Mouse (Mus musculus) embryonic facial prominence, embryonic 15.5 days (tissue): Measurements from ENCODE around the gene Pkd1. TPM values are rescaled to one million over a fixed set of nuclear protein-coding genes. Genes with fewer than 3 reads are reported as not detected.

ENCODE experiments used
- ATAC-seq: fragments of 200-750 bp; cut with Nextera tagmentation; 2 replicates; pipeline ENCODE4 v1.8.0; 2017; ENCODE audit warnings: low read depth, moderate TSS enrichment; ENCODE audit not compliant: insufficient number of reproducible peaks, low FRiP score, low TSS enrichment
- H3K27ac ChIP-seq: fragments of 300-500 bp; sonication (generic); replicated peaks from 2 replicates; pipeline ENCODE4 v1.5.1; 2015; ENCODE audit warnings: mild to moderate bottlenecking, inconsistent platforms
- H3K27me3 ChIP-seq: fragments of 300-500 bp; sonication (generic); 2 replicates; pipeline ENCODE4 v1.6.1; 2015; ENCODE audit warnings: inconsistent platforms
- H3K36me3 ChIP-seq: fragments of 300-500 bp; sonication (generic); 2 replicates; pipeline ENCODE4 v1.6.1; 2015; ENCODE audit warnings: mild to moderate bottlenecking, inconsistent platforms
- H3K4me1 ChIP-seq: fragments of 300-500 bp; sonication (generic); 2 replicates; pipeline ENCODE4 v1.6.1; 2015; ENCODE audit warnings: inconsistent platforms
- H3K4me2 ChIP-seq: fragments of 300-500 bp; sonication (generic); replicated peaks from 2 replicates; pipeline ENCODE4 v1.6.1; 2015; ENCODE audit warnings: mild to moderate bottlenecking, inconsistent platforms
- H3K4me3 ChIP-seq: fragments of 300-500 bp; sonication (generic); replicated peaks from 2 replicates; pipeline ENCODE4 v1.5.1; 2015; ENCODE audit warnings: mild to moderate bottlenecking, inconsistent platforms
- H3K9ac ChIP-seq: fragments of 300-500 bp; sonication (generic); 2 replicates; pipeline ENCODE4 v1.6.1; 2015; ENCODE audit warnings: inconsistent platforms
- H3K9me3 ChIP-seq: fragments of 300-500 bp; sonication (generic); replicated peaks from 2 replicates; pipeline ENCODE4 v1.6.1; 2016; ENCODE audit warnings: inconsistent platforms
- WGBS: fragments of 180-500 bp; shearing (Covaris S2); methylation state at CpG from one replicate; pipeline ENCODE4 v1.1.7; 2015; 5-methylcytosine and 5-hydroxymethylcytosine counted together
- polyA plus RNA-seq: library from polyadenylated mRNA; unstranded; fragments of >200 nt; fragmentation: Nextera tagmentation; extraction: Ambion mirVana; gene quantifications from 2 replicates; pipeline ENCODE4 v1.2.1, GENCODE M21; 2015

Pkd1 gene
- polyA plus RNA-seq, 1 experiment from 2014 or later: 32.6 TPM

- Histone ChIP-seq H3K4me2 (peak overlapping the region; percentile 66), H3K27ac (peak overlapping the region; percentile 92; the same call in 1 of the 2 replicates), H3K9me3 (no peaks in the 10 kb centered on the region), H3K4me1 (peaks cover 31% of the 10 kb centered on the region), H3K4me3 (peak overlapping the region; percentile 74), H3K27me3 (no peaks in the 10 kb centered on the region; the same call in 1 of the 2 replicates), H3K36me3 (no peaks in the 10 kb centered on the region), H3K9ac (peak overlapping the region; percentile 90)
- ATAC-seq: no peak
- WGBS: 47% methylated on average over 3 of the region's 3 CpGs
These were observed 1.4 kb downstream of the Pkd1 start for GRCm38 (mm10) chr17:24551050-24551444.

DNA sequence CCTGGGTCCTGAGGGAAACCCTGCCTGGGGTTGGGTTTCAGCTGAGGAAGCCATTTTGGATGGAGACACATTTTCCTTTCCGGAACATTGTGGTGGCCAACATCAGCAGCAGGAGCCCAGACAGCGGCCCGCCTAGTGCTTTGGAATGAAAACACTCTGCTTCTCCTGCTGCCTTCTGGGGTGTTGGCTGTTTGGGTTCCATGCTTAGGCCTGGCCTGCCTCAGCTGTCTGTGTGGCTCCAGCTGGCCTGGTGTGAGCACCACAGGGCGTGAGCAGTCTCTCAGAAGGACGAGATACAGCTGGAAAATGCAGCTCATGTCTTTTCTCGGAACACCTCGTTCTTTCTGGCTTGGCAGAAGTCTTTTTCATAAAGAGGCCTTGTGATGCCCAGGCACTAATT lies 7.5 kb downstream of the Pkd1 start:
- H3K4me1 ChIP-seq: peaks cover 41% of the 10 kb centered on the region
- H3K27me3 ChIP-seq: no peaks in the 10 kb centered on the region
- H3K27ac ChIP-seq: peak overlapping the region; percentile 88
- no peak for ATAC-seq
- no peak overlapping the region for H3K9ac ChIP-seq
- no peak overlapping the region for H3K4me2 ChIP-seq
- H3K36me3 ChIP-seq: no peaks in the 10 kb centered on the region
- WGBS: 80% methylated on average over 7 of the region's 7 CpGs
- H3K9me3 ChIP-seq: no peaks in the 10 kb centered on the region
- no peak overlapping the region for H3K4me3 ChIP-seq

- Histone ChIP-seq H3K4me1 (peaks cover 37% of the 10 kb centered on the region), H3K27ac (peak overlapping the region; percentile 88), H3K9ac (no peak overlapping the region), H3K9me3 (no peaks in the 10 kb centered on the region), H3K4me3 (no peak overlapping the region), H3K36me3 (no peaks in the 10 kb centered on the region), H3K27me3 (no peaks in the 10 kb centered on the region), H3K4me2 (peak overlapping the region; percentile 26)
- WGBS: 47% methylated on average over 4 of the region's 4 CpGs
- peak; percentile 76 for ATAC-seq
These were observed 9.0 kb downstream of the Pkd1 start for GRCm38 (mm10) chr17:24558600-24559099.

DNA sequence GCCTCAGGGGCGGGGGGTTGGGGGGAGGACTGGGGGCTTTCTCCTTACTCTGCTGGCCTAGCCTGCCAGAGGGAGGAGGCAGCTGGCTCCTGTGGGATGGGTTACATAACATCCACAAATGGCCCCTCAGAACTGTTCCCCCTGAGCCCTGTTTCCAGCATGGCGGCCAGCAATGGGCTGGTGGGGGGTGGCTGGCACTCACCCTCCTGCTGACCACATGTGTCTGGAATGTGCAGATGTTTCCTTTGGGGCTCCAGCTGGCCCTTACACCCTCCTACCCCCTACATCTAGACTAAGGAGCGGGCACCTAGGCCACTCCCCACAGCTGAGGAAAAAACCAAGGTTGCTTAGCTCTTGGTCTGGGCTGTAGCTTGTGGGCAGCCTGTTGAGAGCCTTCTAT lies 9.5 kb downstream of the Pkd1 start:
- peaks cover 37% of the 10 kb centered on the region for H3K4me1 ChIP-seq
- ATAC-seq: peak; percentile 75
- H3K4me2 ChIP-seq: peak overlapping the region; percentile 26
- H3K36me3 ChIP-seq: no peaks in the 10 kb centered on the region
- H3K4me3 ChIP-seq: no peak overlapping the region
- WGBS: 58% methylated on average over 3 of the region's 3 CpGs
- H3K27ac ChIP-seq: peak overlapping the region; percentile 88
- no peaks in the 10 kb centered on the region for H3K9me3 ChIP-seq
- no peak overlapping the region for H3K9ac ChIP-seq
- no peaks in the 10 kb centered on the region for H3K27me3 ChIP-seq

DNA sequence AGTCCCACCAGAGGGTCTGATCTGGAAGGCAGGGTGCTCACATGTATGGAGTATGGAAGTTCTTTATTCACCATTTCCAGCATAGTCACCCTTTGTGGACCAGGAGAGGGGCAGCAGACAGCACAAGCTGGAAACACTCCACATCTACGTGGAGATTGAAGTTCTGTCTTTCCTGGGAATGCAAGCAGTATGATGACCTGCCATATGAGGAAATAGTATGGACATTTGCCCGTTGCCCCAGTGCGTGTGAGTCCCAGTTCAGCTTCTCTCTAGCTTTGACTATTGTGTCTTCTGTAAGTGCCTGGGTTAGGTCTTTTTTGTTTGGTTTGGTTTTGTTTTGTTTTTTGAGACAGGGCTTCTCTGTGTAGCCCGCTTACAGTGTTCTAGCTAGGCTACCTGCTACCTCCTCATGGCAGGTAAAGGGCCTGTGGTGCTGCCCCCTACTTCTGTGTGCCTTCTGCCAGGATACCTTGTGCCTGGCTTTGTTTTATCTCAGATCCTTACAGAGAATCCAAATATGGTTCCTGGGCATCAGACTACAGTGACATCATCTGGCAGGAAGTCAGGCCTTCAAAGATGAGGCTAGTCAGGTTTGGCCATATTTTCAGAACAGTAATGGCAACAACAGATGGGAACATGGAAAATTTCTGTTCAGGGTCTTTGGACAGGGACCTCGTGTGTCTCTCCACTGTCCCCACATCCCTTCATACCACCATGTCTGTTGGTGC lies 10.8 kb downstream of the Pkd1 start:
- H3K27me3 ChIP-seq: no peaks in the 10 kb centered on the region
- H3K4me1 ChIP-seq: peaks cover 37% of the 10 kb centered on the region
- H3K27ac ChIP-seq: no peak overlapping the region
- peaks cover 8% of the 10 kb centered on the region; the same call in 1 of the 2 replicates for H3K36me3 ChIP-seq
- no peak overlapping the region for H3K4me2 ChIP-seq
- H3K9ac ChIP-seq: no peak overlapping the region
- 85% methylated on average over 5 of the region's 5 CpGs for WGBS
- ATAC-seq: no peak
- H3K4me3 ChIP-seq: no peak overlapping the region
- no peaks in the 10 kb centered on the region for H3K9me3 ChIP-seq

GRCm38 (mm10) chr17:24561592-24561991 lies 12.0 kb downstream of the Pkd1 start:
- 90% methylated on average over 2 of the region's 2 CpGs for WGBS

GRCm38 (mm10) chr17:24563638-24564037 lies 14.0 kb downstream of the Pkd1 start:
- ATAC-seq: no peak
- Histone ChIP-seq H3K36me3 (peaks cover 32% of the 10 kb centered on the region), H3K4me2 (no peak overlapping the region), H3K9me3 (no peaks in the 10 kb centered on the region), H3K4me3 (no peak overlapping the region), H3K4me1 (peaks cover 29% of the 10 kb centered on the region), H3K9ac (no peak overlapping the region), H3K27ac (no peak overlapping the region), H3K27me3 (no peaks in the 10 kb centered on the region)
- WGBS: 83% methylated on average over 5 of the region's 5 CpGs

More at GRCm38 (mm10) chr17:24561592-24561991, 12.0 kb downstream of the Pkd1 start:
- H3K4me2 ChIP-seq: no peak overlapping the region
- peaks cover 42% of the 10 kb centered on the region for H3K4me1 ChIP-seq
- H3K4me3 ChIP-seq: no peak overlapping the region
- H3K9me3 ChIP-seq: no peaks in the 10 kb centered on the region
- H3K27ac ChIP-seq: no peak overlapping the region
- no peak overlapping the region for H3K9ac ChIP-seq
- no peak for ATAC-seq
- no peaks in the 10 kb centered on the region for H3K27me3 ChIP-seq
- H3K36me3 ChIP-seq: peaks cover 17% of the 10 kb centered on the region

- H3K4me3 ChIP-seq: no peak overlapping the region
- no peaks in the 10 kb centered on the region for H3K9me3 ChIP-seq
- H3K4me2 ChIP-seq: no peak overlapping the region
- H3K27ac ChIP-seq: no peak overlapping the region
- 86% methylated on average over 4 of the region's 4 CpGs for WGBS
- H3K4me1 ChIP-seq: peaks cover 21% of the 10 kb centered on the region
- peaks cover 40% of the 10 kb centered on the region for H3K36me3 ChIP-seq
- no peaks in the 10 kb centered on the region for H3K27me3 ChIP-seq
- no peak for ATAC-seq
- no peak overlapping the region for H3K9ac ChIP-seq
These were observed 14.8 kb downstream of the Pkd1 start for GRCm38 (mm10) chr17:24564422-24564821.

- Histone ChIP-seq H3K4me3 (no peak overlapping the region), H3K27ac (no peak overlapping the region), H3K4me1 (peaks cover 19% of the 10 kb centered on the region), H3K4me2 (no peak overlapping the region), H3K9me3 (no peaks in the 10 kb centered on the region), H3K9ac (no peak overlapping the region), H3K27me3 (no peaks in the 10 kb centered on the region), H3K36me3 (peaks cover 47% of the 10 kb centered on the region)
- ATAC-seq: no peak
- WGBS: 86% methylated on average over 3 of the region's 3 CpGs
These were observed 15.5 kb downstream of the Pkd1 start for GRCm38 (mm10) chr17:24565092-24565491.

GRCm38 (mm10) chr17:24565792-24566191 lies 16.2 kb downstream of the Pkd1 start:
- WGBS: 64% methylated on average over 3 of the region's 3 CpGs
- Histone ChIP-seq H3K27me3 (no peaks in the 10 kb centered on the region), H3K9me3 (no peaks in the 10 kb centered on the region), H3K4me3 (no peak overlapping the region), H3K4me2 (no peak overlapping the region), H3K36me3 (peaks cover 54% of the 10 kb centered on the region), H3K27ac (no peak overlapping the region), H3K9ac (no peak overlapping the region), H3K4me1 (peaks cover 14% of the 10 kb centered on the region)
- 0 out of 2 replicates have a peak, but pooled peaks have one; percentile 12 for ATAC-seq

- Histone ChIP-seq H3K4me3 (no peak overlapping the region), H3K4me2 (no peak overlapping the region), H3K36me3 (peaks cover 68% of the 10 kb centered on the region), H3K9me3 (no peaks in the 10 kb centered on the region), H3K27me3 (no peaks in the 10 kb centered on the region), H3K27ac (peak overlapping the region; percentile 22; the same call in 1 of the 2 replicates), H3K9ac (no peak overlapping the region), H3K4me1 (peaks cover 14% of the 10 kb centered on the region)
- WGBS: 50% methylated on average over 8 of the region's 8 CpGs
- peak; percentile 68 for ATAC-seq
These were observed 17.6 kb downstream of the Pkd1 start for GRCm38 (mm10) chr17:24567034-24567779.
